Mouse (Mus musculus): Measurements from ENCODE around the gene Numa1.
"Not testable (repeated sequence)": the region's sequence is repeated elsewhere in the genome, so short reads cannot be mapped to it uniquely, and the experiment has no call there.

Numa1 gene

DNA sequence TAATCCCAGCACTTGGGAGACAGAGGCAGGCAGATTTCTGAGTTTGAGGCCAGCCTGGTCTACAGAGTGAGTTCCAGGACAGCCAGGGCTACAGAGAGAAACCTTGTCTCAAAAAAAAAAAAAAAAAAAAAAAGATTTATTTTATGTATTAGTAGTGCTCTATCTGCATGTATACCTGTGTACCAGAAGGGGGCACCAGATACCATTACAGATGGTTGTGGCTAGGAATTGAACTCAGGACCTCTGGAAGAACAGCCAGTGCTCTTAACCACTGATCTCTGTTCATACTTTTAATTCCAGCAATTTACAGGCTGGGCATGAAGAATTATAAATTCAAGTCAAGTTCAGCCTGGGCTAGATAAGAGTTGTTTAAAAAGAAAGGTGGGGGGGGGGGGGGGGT is 114.6 kb downstream of the Numa1 start:
- not testable (repeated sequence) for DNase-seq (ENCODE audit: low spot score in 2 of 2)

DNA sequence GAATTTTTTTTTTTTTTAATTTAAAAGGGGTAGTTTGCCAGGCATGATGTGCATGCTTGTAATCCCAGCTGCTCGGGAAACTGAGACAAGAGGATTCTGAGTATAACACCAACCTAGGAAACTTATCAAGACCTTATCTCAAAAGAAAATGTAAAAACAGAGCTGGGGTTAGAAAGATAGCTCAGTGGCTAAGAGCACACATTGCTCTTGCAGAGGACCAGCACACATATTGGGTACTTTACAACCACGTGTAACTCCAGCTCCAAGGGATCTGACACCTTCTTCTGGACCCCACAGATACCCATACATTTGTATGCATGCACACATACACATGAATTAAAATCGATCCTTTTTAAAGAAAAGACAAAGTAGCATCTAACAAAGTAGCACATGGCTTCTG is 127.4 kb downstream of the Numa1 start:
- no peak for DNase-seq (ENCODE audit: low spot score in 2 of 2)

DNA sequence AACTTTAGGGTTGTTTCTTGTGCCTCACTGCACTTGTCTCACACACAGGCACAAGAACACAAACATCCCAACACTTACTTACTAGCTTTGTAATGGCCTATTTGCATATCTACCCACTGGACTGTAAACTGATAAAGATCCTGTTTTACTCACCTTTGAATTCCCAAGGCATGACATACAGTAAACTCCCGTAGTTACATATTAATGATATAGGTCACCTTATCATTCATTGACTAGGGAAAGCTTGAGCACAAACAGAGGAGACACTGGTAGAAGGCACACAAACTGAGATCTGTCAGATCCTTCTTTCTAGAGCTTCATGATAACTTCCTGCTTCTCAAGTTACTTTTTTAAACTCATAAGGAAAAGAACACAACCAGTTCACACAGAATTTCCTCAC is 128.3 kb downstream of the Numa1 start:
- DNase-seq (ENCODE audit: low spot score in 2 of 2), result no peak

DNA sequence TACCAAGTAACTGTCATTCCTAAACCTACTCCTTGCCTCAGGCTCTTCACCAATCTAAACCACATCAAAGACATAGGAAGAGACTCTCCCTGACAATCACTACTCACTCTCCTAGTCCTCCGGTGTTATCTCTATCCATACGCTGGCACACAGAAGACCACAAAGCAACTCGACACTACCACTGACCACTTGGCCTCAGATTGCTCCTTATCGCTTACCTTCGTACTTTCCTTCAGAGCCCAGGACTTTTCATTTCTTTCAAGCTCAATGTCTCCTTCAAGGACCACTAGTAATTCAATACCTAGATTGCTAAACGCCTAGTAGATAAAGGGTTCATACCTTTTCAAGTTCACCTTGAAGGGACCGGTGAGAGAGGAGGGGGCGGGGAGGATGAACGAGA is 130.0 kb downstream of the Numa1 start:
- no peak for DNase-seq (ENCODE audit: low spot score in 2 of 2)

All from left cerebral cortex, adult 9 months (tissue).